Mouse (Mus musculus) liver, postnatal 0 days (tissue): ENCODE measurements at regions not wholly inside any gene's neighbourhood (a gene's known extent, or its start where the extent isn't known, plus 50 kb on each side); places are given as distances from the start of the nearest gene placed in this dataset.
A peak's percentile ranks its signal among the peaks of the same experiment; 100 is the strongest.

Experiments used
- ATAC-seq: fragments of 200-750 bp; cut with Nextera tagmentation; 2 replicates; pipeline ENCODE4 v1.8.0; 2017; ENCODE audit warnings: mild to moderate bottlenecking, moderate library complexity
- DNase-seq: peaks from one replicate; pipeline ENCODE4 v3.0.0-alpha.2; 2016
- H3K27ac ChIP-seq: fragments of 300-500 bp; sonication (generic); 2 replicates; pipeline ENCODE4 v1.5.1; 2014; ENCODE audit warnings: antibody characterized with exemption, moderate library complexity, mild to moderate bottlenecking, low read depth
- H3K27me3 ChIP-seq: fragments of 300-500 bp; sonication (generic); 2 replicates; pipeline ENCODE4 v1.6.1; 2014; ENCODE audit warnings: low read length, control low read depth, mixed read lengths; ENCODE audit not compliant: insufficient read depth
- H3K36me3 ChIP-seq: fragments of 300-500 bp; sonication (generic); replicated peaks from 2 replicates; pipeline ENCODE4 v1.6.1; 2014; ENCODE audit warnings: mild to moderate bottlenecking, control low read depth, low read length, moderate library complexity, mixed read lengths; ENCODE audit not compliant: insufficient read depth
- H3K4me1 ChIP-seq: fragments of 300-500 bp; sonication (generic); 2 replicates; pipeline ENCODE4 v1.6.1; 2014; ENCODE audit warnings: antibody characterized with exemption, mild to moderate bottlenecking, control low read depth; ENCODE audit not compliant: insufficient read depth
- H3K4me2 ChIP-seq: fragments of 300-500 bp; sonication (generic); 2 replicates; pipeline ENCODE4 v1.6.1; 2014; ENCODE audit warnings: low read depth, mild to moderate bottlenecking, low read length, moderate library complexity, mixed read lengths
- H3K4me3 ChIP-seq: fragments of 300-500 bp; sonication (generic); 2 replicates; pipeline ENCODE4 v1.5.1; 2014; ENCODE audit warnings: low read depth, low read length
- H3K9ac ChIP-seq: fragments of 300-500 bp; sonication (generic); replicated peaks from 2 replicates; pipeline ENCODE4 v1.6.1; 2014; ENCODE audit warnings: mild to moderate bottlenecking, moderate library complexity
- H3K9me3 ChIP-seq: fragments of 300-500 bp; sonication (generic); 2 replicates; pipeline ENCODE4 v1.6.1; 2016; ENCODE audit warnings: mild to moderate bottlenecking, control low read depth, low read length, mixed read lengths
- CTCF ChIP-seq: sonication (generic); IDR thresholded peaks from 2 replicates; pipeline ENCODE4 v1.5.1; 2016; ENCODE audit warnings: antibody characterized with exemption, low read depth
- EP300 ChIP-seq: IDR thresholded peaks from 2 replicates; pipeline ENCODE4 v1.6.1; 2016; ENCODE audit warnings: antibody characterized with exemption, low read depth, mild to moderate bottlenecking
- WGBS: fragments of 180-500 bp; shearing (Covaris S2); extraction: QIAGEN DNeasy Blood & Tissue Kit; methylation state at CpG from one replicate; pipeline ENCODE4 v1.1.7; 2014; ENCODE audit not compliant: insufficient replicate concordance; 5-methylcytosine and 5-hydroxymethylcytosine counted together

DNA sequence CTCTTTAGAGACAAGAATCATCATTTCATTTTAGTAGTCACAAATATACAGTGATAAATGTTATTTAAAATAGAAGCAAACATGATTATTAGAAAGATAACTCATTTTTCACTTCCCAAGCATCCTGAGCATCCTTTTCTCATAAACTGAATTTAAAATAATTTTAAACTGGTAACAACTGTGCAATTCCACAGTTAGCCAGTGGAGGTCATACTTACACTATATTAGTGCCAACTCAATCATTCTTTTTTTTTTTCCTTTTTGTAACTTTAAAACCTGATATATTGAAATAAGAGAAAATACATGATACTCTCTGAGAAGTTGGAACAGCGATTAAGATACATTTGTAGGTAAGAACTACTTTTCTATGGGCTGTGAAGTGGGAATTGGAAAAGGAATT is 113.2 kb upstream of the Gm17509 start:
- Histone ChIP-seq H3K4me2 (no peak overlapping the region), H3K9me3 (no peaks in the 10 kb centered on the region), H3K27ac (no peak overlapping the region), H3K27me3 (no peaks in the 10 kb centered on the region), H3K36me3 (no peaks in the 10 kb centered on the region), H3K4me1 (no peaks in the 10 kb centered on the region), H3K4me3 (no peak overlapping the region), H3K9ac (no peak overlapping the region)
- ATAC-seq (no peak), DNase-seq (no peak)
- TF ChIP-seq CTCF (peak; percentile 46), EP300 (no peak)
- WGBS = 14% methylated on average over 1 of the region's 1 CpGs

DNA sequence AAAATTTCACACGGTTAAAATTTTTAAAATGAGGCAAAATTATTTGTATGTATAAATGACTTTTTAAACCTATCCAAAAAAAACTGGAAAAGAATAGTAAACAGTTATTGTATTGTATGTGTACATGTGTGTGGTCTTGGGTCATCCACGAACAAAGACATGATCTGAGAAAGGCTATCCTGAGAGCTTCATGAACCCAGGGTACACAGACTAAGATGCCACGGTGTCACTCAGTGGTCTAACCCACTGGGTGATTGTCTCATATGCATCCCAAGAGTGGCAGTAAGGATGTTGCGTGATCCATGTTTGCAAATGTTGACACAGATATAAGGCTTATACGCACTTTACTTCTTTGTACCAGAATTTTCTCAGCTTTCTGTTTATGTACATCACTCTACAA is 113.7 kb upstream of the Gm17509 start:
- H3K9me3 ChIP-seq = no peaks in the 10 kb centered on the region
- no peak overlapping the region for H3K27ac ChIP-seq
- H3K27me3 ChIP-seq = no peaks in the 10 kb centered on the region
- no peak for ATAC-seq
- no peak for TF ChIP-seq CTCF
- no peak for TF ChIP-seq EP300
- H3K9ac ChIP-seq = no peak overlapping the region
- no peak for DNase-seq
- H3K4me1 ChIP-seq = no peaks in the 10 kb centered on the region
- H3K4me2 ChIP-seq = no peak overlapping the region
- no peaks in the 10 kb centered on the region for H3K36me3 ChIP-seq
- 85% methylated on average over 5 of the region's 5 CpGs for WGBS
- H3K4me3 ChIP-seq = no peak overlapping the region

DNA sequence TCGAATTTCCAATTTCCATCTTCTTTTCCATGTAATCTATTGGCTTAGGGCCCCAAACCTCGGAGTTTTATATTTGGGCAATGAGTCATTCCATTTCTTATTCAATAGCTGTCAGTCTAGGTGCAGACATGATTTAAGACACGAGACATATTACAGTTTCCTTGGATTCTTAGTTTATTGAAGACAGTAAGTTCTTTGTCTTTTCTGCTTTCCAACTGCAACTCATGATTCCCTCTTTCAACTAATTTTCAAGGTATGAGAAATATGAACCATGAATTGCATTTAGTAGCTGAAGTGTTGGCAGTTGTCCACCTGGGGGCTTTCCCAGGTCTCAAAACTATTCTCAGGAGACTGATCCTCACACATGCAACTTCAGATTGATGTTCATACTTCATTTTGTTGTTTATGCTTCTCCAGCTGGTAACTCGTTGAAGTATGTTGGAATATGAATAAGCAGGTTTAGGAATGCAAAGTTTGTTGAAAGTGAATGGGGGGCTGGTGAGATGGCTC is 160.3 kb upstream of the Gm17509 start:
- Histone ChIP-seq H3K4me1 (no peaks in the 10 kb centered on the region), H3K4me2 (no peak overlapping the region), H3K9ac (no peak overlapping the region), H3K9me3 (no peaks in the 10 kb centered on the region), H3K4me3 (no peak overlapping the region), H3K27me3 (no peaks in the 10 kb centered on the region), H3K36me3 (no peaks in the 10 kb centered on the region), H3K27ac (no peak overlapping the region)
- 58% methylated on average over 4 of the region's 4 CpGs for WGBS
- ATAC-seq = no peak
- DNase-seq = no peak
- TF ChIP-seq EP300 = no peak
- no peak for TF ChIP-seq CTCF

DNA sequence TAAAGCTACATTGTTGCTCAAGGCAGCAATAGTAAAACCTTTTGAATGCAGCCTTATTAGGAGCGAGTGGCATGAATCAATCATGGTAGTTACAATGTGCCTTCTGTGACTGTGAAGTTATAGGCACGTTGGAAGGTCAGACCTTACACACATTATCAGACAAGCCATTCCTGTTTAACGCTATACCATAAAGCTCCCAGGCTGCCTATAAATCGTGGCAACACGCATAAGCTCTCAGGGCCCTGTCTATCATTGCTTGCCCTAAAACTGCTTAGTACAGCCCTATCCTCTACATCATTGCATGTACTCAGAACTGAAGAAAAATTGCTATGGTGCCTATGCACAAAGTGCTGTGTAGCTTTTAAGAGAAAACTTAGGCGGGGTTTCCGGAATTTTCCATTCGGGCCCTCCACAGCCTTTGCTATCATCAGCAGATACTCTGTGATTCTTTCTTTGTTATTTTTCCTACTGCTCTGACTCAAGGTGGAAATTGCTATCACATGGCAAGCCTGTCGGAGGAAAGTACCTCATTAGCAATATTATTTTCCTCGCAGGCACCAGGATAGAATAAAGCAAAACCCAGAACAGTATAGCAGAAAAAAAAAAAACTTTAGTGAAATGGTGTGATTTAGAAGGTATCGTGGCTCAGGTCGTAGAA is 162.7 kb upstream of the Gm17509 start:
- TF ChIP-seq CTCF = no peak
- TF ChIP-seq EP300 = no peak
- H3K4me1 ChIP-seq = no peaks in the 10 kb centered on the region
- 76% methylated on average over 12 of the region's 12 CpGs for WGBS
- no peak overlapping the region for H3K4me3 ChIP-seq
- no peak overlapping the region for H3K4me2 ChIP-seq
- no peak for DNase-seq
- H3K9me3 ChIP-seq = no peaks in the 10 kb centered on the region
- no peaks in the 10 kb centered on the region for H3K36me3 ChIP-seq
- H3K27ac ChIP-seq = no peak overlapping the region
- H3K27me3 ChIP-seq = no peaks in the 10 kb centered on the region
- no peak overlapping the region for H3K9ac ChIP-seq
- no peak for ATAC-seq

DNA sequence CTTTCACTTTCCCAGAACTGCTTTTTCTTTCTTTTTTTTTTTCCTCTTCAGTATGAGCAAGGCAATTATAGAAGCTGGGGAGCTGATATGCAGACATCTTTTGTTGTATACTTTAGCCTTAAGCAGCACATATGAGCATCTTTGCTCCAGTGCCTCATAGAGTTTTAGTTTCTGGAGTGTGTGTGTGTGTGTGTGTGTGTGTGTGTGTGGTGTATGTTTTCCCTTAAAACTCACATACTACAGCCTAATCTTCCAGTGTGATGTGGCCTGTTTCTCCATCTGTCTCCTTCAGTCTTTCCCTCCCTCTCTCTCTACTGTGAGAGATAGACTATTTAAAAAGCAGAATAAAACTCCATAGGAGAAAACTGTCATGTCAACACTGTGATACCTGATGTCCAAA is 169.4 kb upstream of the Gm17509 start:
- no peak overlapping the region for H3K27ac ChIP-seq
- H3K4me1 ChIP-seq = no peaks in the 10 kb centered on the region
- H3K27me3 ChIP-seq = no peaks in the 10 kb centered on the region
- H3K4me3 ChIP-seq = no peak overlapping the region
- no peaks in the 10 kb centered on the region for H3K36me3 ChIP-seq
- TF ChIP-seq EP300 (no peak), CTCF (no peak)
- H3K4me2 ChIP-seq = no peak overlapping the region
- DNase-seq (no peak), ATAC-seq (no peak)
- no peak overlapping the region for H3K9ac ChIP-seq
- H3K9me3 ChIP-seq = no peaks in the 10 kb centered on the region

DNA sequence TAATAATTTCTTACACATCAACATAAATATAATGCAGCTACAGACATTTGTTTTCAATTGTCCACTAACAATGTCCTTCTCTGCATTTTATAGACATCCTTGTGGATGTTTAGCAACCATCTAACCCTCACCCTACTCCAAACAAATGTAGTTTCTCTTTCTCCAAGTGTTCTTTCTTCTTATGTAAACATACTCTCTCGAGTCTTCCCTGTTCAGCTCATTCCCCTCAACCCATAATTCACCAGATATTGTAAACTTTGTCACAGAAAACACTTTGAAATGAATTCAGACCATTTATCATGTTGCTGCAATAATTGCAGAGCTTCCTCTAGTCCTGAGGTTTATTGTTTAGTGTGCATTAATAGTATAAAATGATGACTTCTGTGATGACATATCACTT is 172.6 kb upstream of the Gm17509 start:
- no peak overlapping the region for H3K27ac ChIP-seq
- TF ChIP-seq EP300 (no peak), CTCF (no peak)
- H3K27me3 ChIP-seq = no peaks in the 10 kb centered on the region
- no peak for DNase-seq
- no peaks in the 10 kb centered on the region for H3K4me1 ChIP-seq
- H3K4me2 ChIP-seq = no peak overlapping the region
- 38% methylated on average over 1 of the region's 1 CpGs for WGBS
- H3K9ac ChIP-seq = no peak overlapping the region
- H3K9me3 ChIP-seq = no peaks in the 10 kb centered on the region
- H3K36me3 ChIP-seq = no peaks in the 10 kb centered on the region
- H3K4me3 ChIP-seq = no peak overlapping the region
- ATAC-seq = no peak

DNA sequence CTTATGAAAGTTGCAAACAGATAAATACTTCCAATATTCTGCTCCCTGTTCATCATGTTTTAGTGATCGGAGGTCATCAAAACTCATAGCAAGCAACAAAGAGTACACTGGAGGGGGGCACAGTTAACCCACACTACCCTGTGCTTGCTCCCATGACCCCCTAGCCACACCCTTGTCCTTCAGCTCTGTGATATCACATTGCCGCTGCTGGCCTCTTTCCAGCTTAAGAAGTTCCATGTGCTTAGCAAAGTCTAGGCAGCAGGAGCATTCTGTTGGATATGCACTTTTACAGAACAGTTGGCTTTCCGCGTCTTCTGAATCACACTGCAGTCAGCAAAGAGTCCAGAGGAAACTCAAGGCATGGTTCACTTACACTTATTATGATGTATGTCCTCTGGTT is 180.4 kb upstream of the Gm17509 start:
- Histone ChIP-seq H3K9me3 (no peaks in the 10 kb centered on the region), H3K27ac (no peak overlapping the region), H3K36me3 (no peaks in the 10 kb centered on the region), H3K4me2 (no peak overlapping the region), H3K4me3 (no peak overlapping the region), H3K27me3 (no peaks in the 10 kb centered on the region), H3K4me1 (no peaks in the 10 kb centered on the region), H3K9ac (no peak overlapping the region)
- WGBS = 73% methylated on average over 4 of the region's 4 CpGs
- DNase-seq (no peak), ATAC-seq (no peak)
- TF ChIP-seq CTCF = no peak
- no peak for TF ChIP-seq EP300
